Mouse (Mus musculus) CH12.LX (cell line): ENCODE measurements at regions not wholly inside any gene's neighbourhood (a gene's known extent, or its start where the extent isn't known, plus 50 kb on each side); places are given as distances from the start of the nearest gene placed in this dataset.

ENCODE experiments used
- DNase-seq: peaks from one replicate; pipeline ENCODE4 v3.0.0-alpha.2; 2013; ENCODE audit errors: extremely low read depth
- H3K27ac ChIP-seq: 2 replicates; pipeline ENCODE4 v1.5.1; 2012; ENCODE audit warnings: low read depth, mild to moderate bottlenecking, control low read depth, moderate library complexity; ENCODE audit not compliant: insufficient read depth
- H3K27me3 ChIP-seq: replicated peaks from 2 replicates; pipeline ENCODE3; 2012; ENCODE audit warnings: inconsistent platforms
- H3K36me3 ChIP-seq, 2 experiments: replicated peaks in 1 of 2; 2 replicates each; pipeline versions ENCODE3 to v1.6.1; 2012; ENCODE audit warnings: inconsistent platforms in 1 of 2, low read length in 1 of 2, mild to moderate bottlenecking in 1 of 2, mixed read lengths in 1 of 2, moderate library complexity in 1 of 2; ENCODE audit not compliant: control insufficient read depth in 1 of 2, insufficient read depth in 1 of 2
- H3K4me1 ChIP-seq, 2 experiments: 2 replicates each; pipeline ENCODE4 v1.6.1; 2012; ENCODE audit warnings: inconsistent platforms in 1 of 2, moderate library complexity in 1 of 2; ENCODE audit not compliant: insufficient read depth in 2 of 2, control insufficient read depth in 1 of 2
- H3K4me2 ChIP-seq: 2 replicates; pipeline ENCODE4 v1.6.1; 2012; ENCODE audit warnings: low read depth, mild to moderate bottlenecking, control low read depth; ENCODE audit not compliant: poor library complexity, insufficient read depth, severe bottlenecking
- H3K4me3 ChIP-seq, 3 experiments: fragments of 150-350 bp in 1 of 3; sonication (generic) in 1 of 3; replicated peaks in 1 of 3; 2 replicates each; pipeline versions ENCODE3 to v1.5.1; 2011 to 2012; ENCODE audit warnings: low read depth in 2 of 3, low read length in 2 of 3, mild to moderate bottlenecking in 2 of 3, moderate library complexity in 2 of 3, control low read depth in 1 of 3, improper control_type of control experiment in 1 of 3, inconsistent platforms in 1 of 3, mixed read lengths in 1 of 3; ENCODE audit not compliant: poor library complexity in 1 of 3
- H3K79me2 ChIP-seq: replicated peaks from 2 replicates; pipeline ENCODE4 v1.6.1; 2012; ENCODE audit warnings: mild to moderate bottlenecking, moderate library complexity; ENCODE audit not compliant: control insufficient read depth, poor library complexity, insufficient read depth, severe bottlenecking; ENCODE audit errors: extremely low read depth
- H3K9ac ChIP-seq: 2 replicates; pipeline ENCODE4 v1.6.1; 2012; ENCODE audit warnings: low read depth, mild to moderate bottlenecking, control low read depth, moderate library complexity; ENCODE audit not compliant: insufficient read depth
- H3K9me3 ChIP-seq: replicated peaks from 2 replicates; pipeline ENCODE3; 2012; ENCODE audit warnings: low read length, inconsistent platforms, mixed read lengths
- BHLHE40 ChIP-seq: IDR thresholded peaks from 2 replicates; pipeline ENCODE4 v1.6.1; 2011; ENCODE audit warnings: mild to moderate bottlenecking, low read depth, low read length, improper control_type of control experiment
- CHD1 ChIP-seq: IDR thresholded peaks from 2 replicates; pipeline ENCODE4 v1.6.1; 2012; ENCODE audit warnings: low read depth, low read length, improper control_type of control experiment, inconsistent platforms
- CHD2 ChIP-seq: IDR thresholded peaks from 2 replicates; pipeline ENCODE4 v1.6.1; 2011; ENCODE audit warnings: low read length, improper control_type of control experiment
- ELF1 ChIP-seq: IDR thresholded peaks from 2 replicates; pipeline ENCODE4 v1.6.1; 2014; ENCODE audit warnings: low read depth, mild to moderate bottlenecking, inconsistent platforms, low read length, improper control_type of control experiment
- ETS1 ChIP-seq: conservative IDR thresholded peaks from 2 replicates; pipeline ENCODE4 v1.6.1; 2012; ENCODE audit warnings: low read depth, mild to moderate bottlenecking, inconsistent platforms, low read length, improper control_type of control experiment, moderate library complexity
- HCFC1 ChIP-seq: IDR thresholded peaks from 2 replicates; pipeline ENCODE4 v1.6.1; 2012; ENCODE audit warnings: low read depth, mild to moderate bottlenecking, inconsistent platforms, low read length, improper control_type of control experiment
- MAX ChIP-seq: IDR thresholded peaks from 2 replicates; pipeline ENCODE4 v1.6.1; 2011; ENCODE audit warnings: low read length, improper control_type of control experiment
- MAZ ChIP-seq: IDR thresholded peaks from 2 replicates; pipeline ENCODE4 v1.6.1; 2012; ENCODE audit warnings: low read depth, mild to moderate bottlenecking, inconsistent platforms, low read length, improper control_type of control experiment, moderate library complexity
- MEF2A ChIP-seq: IDR thresholded peaks from 2 replicates; pipeline ENCODE4 v1.6.1; 2014; ENCODE audit warnings: low read depth, mild to moderate bottlenecking, inconsistent platforms, low read length, improper control_type of control experiment, borderline replicate concordance
- NELFE ChIP-seq: IDR thresholded peaks from 2 replicates; pipeline ENCODE4 v1.6.1; 2011; ENCODE audit warnings: low read depth, low read length, improper control_type of control experiment
- NRF1 ChIP-seq: IDR thresholded peaks from 2 replicates; pipeline ENCODE4 v1.6.1; 2014; ENCODE audit warnings: low read depth, mild to moderate bottlenecking, inconsistent platforms, low read length, improper control_type of control experiment, moderate library complexity
- POLR2A ChIP-seq: IDR thresholded peaks from 2 replicates; pipeline ENCODE4 v1.6.1; 2011; ENCODE audit warnings: low read depth, mild to moderate bottlenecking, improper control_type of control experiment, low read length
- POLR2AphosphoS2 ChIP-seq: IDR thresholded peaks from 2 replicates; pipeline ENCODE4 v1.6.1; 2011; ENCODE audit warnings: low read depth, low read length, improper control_type of control experiment
- RAD21 ChIP-seq: IDR thresholded peaks from 2 replicates; pipeline ENCODE4 v1.6.1; 2011; ENCODE audit warnings: low read depth, mild to moderate bottlenecking, low read length, improper control_type of control experiment, moderate library complexity
- RCOR1 ChIP-seq: conservative IDR thresholded peaks from 2 replicates; pipeline ENCODE4 v1.6.1; 2012; ENCODE audit warnings: low read depth, mild to moderate bottlenecking, inconsistent platforms, low read length, improper control_type of control experiment
- SIN3A ChIP-seq: IDR thresholded peaks from 2 replicates; pipeline ENCODE4 v1.6.1; 2012; ENCODE audit warnings: low read length, improper control_type of control experiment, inconsistent platforms
- TBP ChIP-seq: conservative IDR thresholded peaks from 2 replicates; pipeline ENCODE4 v1.6.1; 2011; ENCODE audit warnings: low read depth, low read length, improper control_type of control experiment
- TCF12 ChIP-seq: IDR thresholded peaks from 2 replicates; pipeline ENCODE4 v1.6.1; 2014; ENCODE audit warnings: low read depth, mild to moderate bottlenecking, inconsistent platforms, low read length, improper control_type of control experiment
- USF1 ChIP-seq: IDR thresholded peaks from 2 replicates; pipeline ENCODE4 v1.6.1; 2014; ENCODE audit warnings: low read depth, mild to moderate bottlenecking, inconsistent platforms, low read length, improper control_type of control experiment
- USF2 ChIP-seq: conservative IDR thresholded peaks from 2 replicates; pipeline ENCODE4 v1.6.1; 2011; ENCODE audit warnings: low read depth, low read length, improper control_type of control experiment
- ZC3H11A ChIP-seq: IDR thresholded peaks from 2 replicates; pipeline ENCODE4 v1.6.1; 2012; ENCODE audit warnings: low read depth, mild to moderate bottlenecking, inconsistent platforms, low read length, improper control_type of control experiment
- dilution Hi-C: fragments of 300-500 bp; cut with MboI; formaldehyde crosslinking; loops from 2 replicates; pipeline ENCODE4 v1.14.3; 2020; ENCODE audit warnings: low sequenced_read_pairs; ENCODE audit not compliant: extremely low pct_unique_long_range_greater_than_20kb, extremely low pct_ligation_motif_present
- in situ Hi-C: fragments of 300-500 bp; cut with MboI; formaldehyde crosslinking; loops from 3 replicates; pipeline ENCODE4 v1.14.3; 2019; ENCODE audit warnings: low sequenced_read_pairs, low pct_ligation_motif_present, low pct_unique_long_range_greater_than_20kb, mixed read lengths

- Histone ChIP-seq H3K9ac (no peak overlapping the region), H3K79me2 (no peaks in the 10 kb centered on the region), H3K27me3 (no peaks in the 10 kb centered on the region), H3K27ac (no peak overlapping the region), H3K9me3 (peaks cover 4% of the 10 kb centered on the region), H3K36me3 (no peaks in the 10 kb centered on the region), H3K4me1 (peaks cover 6 to 27% of the 10 kb centered on the region in 2 experiments), H3K4me2 (no peak overlapping the region), H3K4me3 (no peak overlapping the region)
- in situ Hi-C loops (no loop called here), dilution Hi-C loops (no loop called here)
- TF ChIP-seq RAD21, result no peak
- no peak for TF ChIP-seq RCOR1
- no peak for TF ChIP-seq USF1
- TF ChIP-seq NELFE, result no peak
- TF ChIP-seq TCF12, result no peak
- no peak for TF ChIP-seq USF2
- TF ChIP-seq NRF1, result no peak
- TF ChIP-seq ELF1, result no peak
- TF ChIP-seq ETS1, result no peak
- TF ChIP-seq TBP, result no peak
- TF ChIP-seq MEF2A, result no peak
- no peak for TF ChIP-seq CHD1
- no peak for TF ChIP-seq POLR2AphosphoS2
- no peak for TF ChIP-seq SIN3A
- TF ChIP-seq ZC3H11A, result no peak
- TF ChIP-seq POLR2A, result no peak
- no peak for TF ChIP-seq MAX
- DNase-seq, result no peak
Observed at GRCm38 (mm10) chr10:17567631-17568030, 155.4 kb upstream of the Cited2 start.

GRCm38 (mm10) chr10:17569577-17570113, 153.4 kb upstream of the Cited2 start:
- dilution Hi-C loops, result no loop called here

More at GRCm38 (mm10) chr10:17569577-17570113, 153.4 kb upstream of the Cited2 start:
- Histone ChIP-seq H3K9ac (no peak overlapping the region), H3K4me1 (peaks cover 6 to 27% of the 10 kb centered on the region in 2 experiments), H3K9me3 (peaks cover 4% of the 10 kb centered on the region), H3K4me3 (no peak overlapping the region), H3K79me2 (no peaks in the 10 kb centered on the region), H3K27me3 (no peaks in the 10 kb centered on the region), H3K27ac (no peak overlapping the region), H3K36me3 (no peaks in the 10 kb centered on the region), H3K4me2 (no peak overlapping the region)
- TF ChIP-seq ZC3H11A, result no peak
- TF ChIP-seq TCF12, result no peak
- TF ChIP-seq BHLHE40, result no peak
- TF ChIP-seq MAZ, result no peak
- no peak for TF ChIP-seq USF1
- TF ChIP-seq RCOR1, result no peak
- no peak for TF ChIP-seq HCFC1
- no peak for TF ChIP-seq CHD2
- no peak for DNase-seq
- in situ Hi-C loops, result no loop called here
